Mouse (Mus musculus) small intestine, adult 2 months (tissue): Measurements from ENCODE around the gene Ubd.

Experiments
- CTCF ChIP-seq: fragments of 200-500 bp; IDR thresholded peaks from 2 replicates; pipeline ENCODE4 v1.5.1; 2012; ENCODE audit warnings: low read depth, mild to moderate bottlenecking, control low read depth, inconsistent platforms, low read length, moderate library complexity, mixed read lengths; ENCODE audit not compliant: insufficient replicate concordance, insufficient read length; ENCODE audit errors: extremely low read depth
- POLR2A ChIP-seq: fragments of 200-500 bp; IDR thresholded peaks from 2 replicates; pipeline ENCODE4 v1.6.1; 2012; ENCODE audit warnings: low read depth, mild to moderate bottlenecking, control low read depth, inconsistent platforms, low read length, moderate library complexity

GRCm38 (mm10) chr17:37190711-37191110 lies 3.0 kb upstream of the Ubd start:
- TF ChIP-seq CTCF (no peak), POLR2A (no peak)
